Mouse (Mus musculus) liver, embryonic 15.5 days (tissue): ENCODE measurements at regions not wholly inside any gene's neighbourhood (a gene's known extent, or its start where the extent isn't known, plus 50 kb on each side); places are given as distances from the start of the nearest gene placed in this dataset.

Experiments
- ATAC-seq: fragments of 200-750 bp; cut with Nextera tagmentation; 2 replicates; pipeline ENCODE4 v1.8.0; 2017; ENCODE audit warnings: moderate number of reproducible peaks, mild to moderate bottlenecking, moderate library complexity; ENCODE audit not compliant: insufficient read depth
- H3K27ac ChIP-seq: fragments of 300-500 bp; sonication (generic); replicated peaks from 2 replicates; pipeline ENCODE4 v1.5.1; 2015; ENCODE audit warnings: mild to moderate bottlenecking, inconsistent platforms
- H3K27me3 ChIP-seq: fragments of 300-500 bp; sonication (generic); 2 replicates; pipeline ENCODE4 v1.6.1; 2015; ENCODE audit warnings: mild to moderate bottlenecking, inconsistent platforms
- H3K36me3 ChIP-seq: fragments of 300-500 bp; sonication (generic); replicated peaks from 2 replicates; pipeline ENCODE4 v1.6.1; 2015; ENCODE audit warnings: moderate library complexity, mild to moderate bottlenecking, inconsistent platforms
- H3K4me1 ChIP-seq: fragments of 300-500 bp; sonication (generic); replicated peaks from 2 replicates; pipeline ENCODE4 v1.6.1; 2015; ENCODE audit warnings: inconsistent platforms
- H3K4me2 ChIP-seq: fragments of 300-500 bp; sonication (generic); 2 replicates; pipeline ENCODE4 v1.6.1; 2015; ENCODE audit warnings: moderate library complexity, mild to moderate bottlenecking, inconsistent platforms
- H3K4me3 ChIP-seq: fragments of 300-500 bp; sonication (generic); replicated peaks from 2 replicates; pipeline ENCODE4 v1.5.1; 2015; ENCODE audit warnings: mild to moderate bottlenecking, inconsistent platforms
- H3K9ac ChIP-seq: fragments of 300-500 bp; sonication (generic); 2 replicates; pipeline ENCODE4 v1.6.1; 2015; ENCODE audit warnings: moderate library complexity, mild to moderate bottlenecking, inconsistent platforms
- H3K9me3 ChIP-seq: fragments of 300-500 bp; sonication (generic); replicated peaks from 2 replicates; pipeline ENCODE4 v1.6.1; 2016; ENCODE audit warnings: inconsistent platforms
- WGBS: fragments of 180-500 bp; shearing (Covaris S2); methylation state at CpG from one replicate; pipeline ENCODE4 v1.1.7; 2015; ENCODE audit warnings: mixed read lengths; ENCODE audit not compliant: insufficient replicate concordance; 5-methylcytosine and 5-hydroxymethylcytosine counted together

GRCm38 (mm10) chr1:119157171-119157700, 103.8 kb upstream of the Gli2 start:
- ATAC-seq = no peak
- Histone ChIP-seq H3K27ac (no peak overlapping the region), H3K9me3 (no peaks in the 10 kb centered on the region), H3K9ac (no peak overlapping the region), H3K4me1 (no peaks in the 10 kb centered on the region), H3K4me3 (no peak overlapping the region), H3K27me3 (no peaks in the 10 kb centered on the region), H3K4me2 (no peak overlapping the region), H3K36me3 (no peaks in the 10 kb centered on the region)
- WGBS = 64% methylated on average over 4 of the region's 4 CpGs

- 83% methylated on average over 4 of the region's 4 CpGs for WGBS
- Histone ChIP-seq H3K27ac (no peak overlapping the region), H3K4me2 (no peak overlapping the region), H3K9ac (no peak overlapping the region), H3K36me3 (no peaks in the 10 kb centered on the region), H3K4me1 (no peaks in the 10 kb centered on the region), H3K9me3 (no peaks in the 10 kb centered on the region), H3K27me3 (no peaks in the 10 kb centered on the region), H3K4me3 (no peak overlapping the region)
- ATAC-seq = no peak
These were observed 100.2 kb upstream of the Gli2 start for GRCm38 (mm10) chr1:119153619-119154018.

GRCm38 (mm10) chr1:119152776-119153175, 99.4 kb upstream of the Gli2 start:
- WGBS = 56% methylated on average over 6 of the region's 6 CpGs
- Histone ChIP-seq H3K4me2 (no peak overlapping the region), H3K9me3 (no peaks in the 10 kb centered on the region), H3K36me3 (no peaks in the 10 kb centered on the region), H3K27me3 (no peaks in the 10 kb centered on the region), H3K4me3 (no peak overlapping the region), H3K9ac (no peak overlapping the region), H3K4me1 (no peaks in the 10 kb centered on the region), H3K27ac (no peak overlapping the region)
- no peak for ATAC-seq

GRCm38 (mm10) chr1:119147506-119147905, 94.1 kb upstream of the Gli2 start:
- no peak overlapping the region for H3K9ac ChIP-seq
- no peak overlapping the region for H3K4me2 ChIP-seq
- H3K4me3 ChIP-seq = no peak overlapping the region
- WGBS = 59% methylated on average over 2 of the region's 2 CpGs
- no peaks in the 10 kb centered on the region for H3K27me3 ChIP-seq
- no peaks in the 10 kb centered on the region for H3K4me1 ChIP-seq
- H3K9me3 ChIP-seq = no peaks in the 10 kb centered on the region
- H3K27ac ChIP-seq = no peak overlapping the region
- ATAC-seq = no peak
- no peaks in the 10 kb centered on the region for H3K36me3 ChIP-seq

GRCm38 (mm10) chr1:119143808-119144207, 90.4 kb upstream of the Gli2 start:
- H3K36me3 ChIP-seq = no peaks in the 10 kb centered on the region
- H3K9ac ChIP-seq = no peak overlapping the region
- no peaks in the 10 kb centered on the region for H3K9me3 ChIP-seq
- no peaks in the 10 kb centered on the region for H3K4me1 ChIP-seq
- H3K27ac ChIP-seq = no peak overlapping the region
- no peak overlapping the region for H3K4me2 ChIP-seq
- H3K27me3 ChIP-seq = no peaks in the 10 kb centered on the region
- ATAC-seq = no peak
- 53% methylated on average over 11 of the region's 11 CpGs for WGBS
- no peak overlapping the region for H3K4me3 ChIP-seq

GRCm38 (mm10) chr1:119129039-119129438, 75.6 kb upstream of the Gli2 start:
- Histone ChIP-seq H3K4me2 (no peak overlapping the region), H3K9me3 (no peaks in the 10 kb centered on the region), H3K4me3 (no peak overlapping the region), H3K36me3 (no peaks in the 10 kb centered on the region), H3K27ac (no peak overlapping the region), H3K27me3 (no peaks in the 10 kb centered on the region), H3K9ac (no peak overlapping the region), H3K4me1 (no peaks in the 10 kb centered on the region)
- WGBS = 72% methylated on average over 3 of the region's 3 CpGs
- no peak for ATAC-seq

GRCm38 (mm10) chr1:119125561-119125960, 72.1 kb upstream of the Gli2 start:
- H3K4me2 ChIP-seq = no peak overlapping the region
- ATAC-seq = no peak
- no peaks in the 10 kb centered on the region for H3K4me1 ChIP-seq
- WGBS = 47% methylated on average over 6 of the region's 6 CpGs
- no peaks in the 10 kb centered on the region for H3K27me3 ChIP-seq
- no peak overlapping the region for H3K27ac ChIP-seq
- no peaks in the 10 kb centered on the region for H3K9me3 ChIP-seq
- H3K9ac ChIP-seq = no peak overlapping the region
- no peak overlapping the region for H3K4me3 ChIP-seq
- no peaks in the 10 kb centered on the region for H3K36me3 ChIP-seq

GRCm38 (mm10) chr1:119124798-119125197, 71.4 kb upstream of the Gli2 start:
- no peak overlapping the region for H3K27ac ChIP-seq
- no peak overlapping the region for H3K4me2 ChIP-seq
- H3K27me3 ChIP-seq = no peaks in the 10 kb centered on the region
- H3K36me3 ChIP-seq = no peaks in the 10 kb centered on the region
- H3K4me1 ChIP-seq = no peaks in the 10 kb centered on the region
- 23% methylated on average over 4 of the region's 4 CpGs for WGBS
- no peaks in the 10 kb centered on the region for H3K9me3 ChIP-seq
- no peak for ATAC-seq
- H3K4me3 ChIP-seq = no peak overlapping the region
- no peak overlapping the region for H3K9ac ChIP-seq

GRCm38 (mm10) chr1:119124063-119124462, 70.6 kb upstream of the Gli2 start:
- no peaks in the 10 kb centered on the region for H3K4me1 ChIP-seq
- H3K9me3 ChIP-seq = no peaks in the 10 kb centered on the region
- H3K4me2 ChIP-seq = no peak overlapping the region
- no peaks in the 10 kb centered on the region for H3K27me3 ChIP-seq
- no peak overlapping the region for H3K4me3 ChIP-seq
- no peak overlapping the region for H3K9ac ChIP-seq
- ATAC-seq = no peak
- WGBS = 54% methylated on average over 2 of the region's 2 CpGs
- H3K36me3 ChIP-seq = no peaks in the 10 kb centered on the region
- H3K27ac ChIP-seq = no peak overlapping the region

GRCm38 (mm10) chr1:119123402-119123801, 70.0 kb upstream of the Gli2 start:
- Histone ChIP-seq H3K4me2 (no peak overlapping the region), H3K9me3 (no peaks in the 10 kb centered on the region), H3K36me3 (no peaks in the 10 kb centered on the region), H3K9ac (no peak overlapping the region), H3K4me1 (no peaks in the 10 kb centered on the region), H3K27ac (no peak overlapping the region), H3K27me3 (no peaks in the 10 kb centered on the region), H3K4me3 (no peak overlapping the region)
- ATAC-seq = no peak
- 46% methylated on average over 3 of the region's 3 CpGs for WGBS

- no peak overlapping the region for H3K9ac ChIP-seq
- H3K4me1 ChIP-seq = no peaks in the 10 kb centered on the region
- ATAC-seq = no peak
- no peaks in the 10 kb centered on the region for H3K27me3 ChIP-seq
- no peak overlapping the region for H3K4me2 ChIP-seq
- H3K36me3 ChIP-seq = no peaks in the 10 kb centered on the region
- WGBS = 63% methylated on average over 6 of the region's 6 CpGs
- no peak overlapping the region for H3K27ac ChIP-seq
- no peaks in the 10 kb centered on the region for H3K9me3 ChIP-seq
- H3K4me3 ChIP-seq = no peak overlapping the region
These were observed 69.6 kb upstream of the Gli2 start for GRCm38 (mm10) chr1:119122975-119123374.

GRCm38 (mm10) chr1:119119863-119120569, 66.6 kb upstream of the Gli2 start:
- ATAC-seq = no peak

More at GRCm38 (mm10) chr1:119119863-119120569, 66.6 kb upstream of the Gli2 start:
- H3K27me3 ChIP-seq = no peaks in the 10 kb centered on the region
- no peak overlapping the region for H3K4me3 ChIP-seq
- no peaks in the 10 kb centered on the region for H3K4me1 ChIP-seq
- H3K9me3 ChIP-seq = no peaks in the 10 kb centered on the region
- H3K27ac ChIP-seq = no peak overlapping the region
- H3K36me3 ChIP-seq = no peaks in the 10 kb centered on the region
- no peak overlapping the region for H3K9ac ChIP-seq
- WGBS = 30% methylated on average over 8 of the region's 8 CpGs
- no peak overlapping the region for H3K4me2 ChIP-seq
